Mouse (Mus musculus) E14TG2a.4 (cell line): ENCODE data around the gene Prss8.

ENCODE experiments used
- CTCF ChIP-seq: conservative IDR thresholded peaks from 2 replicates; pipeline ENCODE4 v1.5.1; 2014; ENCODE audit warnings: low read length
- NANOG ChIP-seq: IDR thresholded peaks from 2 replicates; pipeline ENCODE4 v1.6.1; 2014; ENCODE audit warnings: borderline replicate concordance, low read length, mixed read lengths
- POU5F1 ChIP-seq: IDR thresholded peaks from 2 replicates; pipeline ENCODE4 v1.6.1; 2014; ENCODE audit warnings: low read length, borderline replicate concordance

- TF ChIP-seq CTCF = no peak
- no peak for TF ChIP-seq NANOG
- TF ChIP-seq POU5F1 = no peak
These were observed 6.4 kb upstream of the Prss8 start for GRCm38 (mm10) chr7:127936216-127936884.
